Mouse (Mus musculus) urinary bladder, postnatal 36 days (tissue): ENCODE measurements around the gene Pxn.

ENCODE experiments used
- DNase-seq, 2 experiments: peaks; one replicate each; pipeline ENCODE4 v3.0.0; 2022; ENCODE audit warnings: low spot score in 2 of 2, mixed read lengths in 1 of 2

Pxn gene

GRCm38 (mm10) chr5:115579363-115579762, 72.9 kb downstream of the Pxn start:
- DNase-seq, result no peak

- DNase-seq, result no peak
These were observed 73.9 kb downstream of the Pxn start for GRCm38 (mm10) chr5:115580229-115581001.

GRCm38 (mm10) chr5:115581662-115582061, 75.2 kb downstream of the Pxn start:
- DNase-seq, result no peak

- DNase-seq, result no peak
These were observed 79.1 kb downstream of the Pxn start for GRCm38 (mm10) chr5:115585616-115586015.

GRCm38 (mm10) chr5:115586166-115586565, 79.7 kb downstream of the Pxn start:
- DNase-seq, result no peak

- no peak for DNase-seq
These were observed 80.3 kb downstream of the Pxn start for GRCm38 (mm10) chr5:115586780-115587179.

- DNase-seq, result no peak
These were observed 84.6 kb downstream of the Pxn start for GRCm38 (mm10) chr5:115591028-115591427.

- no peak for DNase-seq
These were observed 85.0 kb downstream of the Pxn start for GRCm38 (mm10) chr5:115591506-115591905.

GRCm38 (mm10) chr5:115603561-115603960, 97.1 kb downstream of the Pxn start:
- DNase-seq, result no peak
